Mouse (Mus musculus): Measurements from ENCODE around the gene Ntmt1. TPM values are rescaled to one million over a fixed set of nuclear protein-coding genes. Genes with fewer than 3 reads are reported as not detected.

The Ntmt1 gene
- total RNA-seq, 1 experiment from 2014 or later: 13.3 TPM

GRCm38 (mm10) chr2:30848184-30848583 is 40.6 kb downstream of the Ntmt1 start:
- no peak for ATAC-seq (ENCODE audit: extremely low read depth, insufficient number of reproducible peaks, low FRiP score, poor library complexity, severe bottlenecking)

DNA sequence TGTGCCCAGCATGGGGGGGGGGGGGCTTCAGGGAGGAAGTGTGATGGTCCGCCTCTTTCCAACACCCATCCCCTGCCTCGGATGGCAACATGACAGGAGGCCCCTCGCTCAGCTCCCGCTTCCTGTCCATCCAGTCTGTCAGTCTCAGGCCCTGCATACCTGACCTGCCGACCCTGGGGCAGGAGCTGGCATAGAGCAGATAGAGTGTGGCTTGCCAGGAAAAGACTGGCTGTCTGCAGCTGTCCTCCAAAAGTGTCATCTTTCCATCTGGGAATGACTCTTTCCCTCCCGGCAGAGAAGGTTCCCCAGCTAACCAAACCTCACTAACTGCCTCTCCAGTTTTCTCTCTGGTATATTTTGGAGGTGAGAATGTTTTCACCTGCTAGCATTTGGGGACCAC is 43.0 kb downstream of the Ntmt1 start:
- ATAC-seq (ENCODE audit: extremely low read depth, insufficient number of reproducible peaks, low FRiP score, poor library complexity, severe bottlenecking): no peak

GRCm38 (mm10) chr2:30852771-30853313 is 45.2 kb downstream of the Ntmt1 start:
- no peak for ATAC-seq (ENCODE audit: extremely low read depth, insufficient number of reproducible peaks, low FRiP score, poor library complexity, severe bottlenecking)

DNA sequence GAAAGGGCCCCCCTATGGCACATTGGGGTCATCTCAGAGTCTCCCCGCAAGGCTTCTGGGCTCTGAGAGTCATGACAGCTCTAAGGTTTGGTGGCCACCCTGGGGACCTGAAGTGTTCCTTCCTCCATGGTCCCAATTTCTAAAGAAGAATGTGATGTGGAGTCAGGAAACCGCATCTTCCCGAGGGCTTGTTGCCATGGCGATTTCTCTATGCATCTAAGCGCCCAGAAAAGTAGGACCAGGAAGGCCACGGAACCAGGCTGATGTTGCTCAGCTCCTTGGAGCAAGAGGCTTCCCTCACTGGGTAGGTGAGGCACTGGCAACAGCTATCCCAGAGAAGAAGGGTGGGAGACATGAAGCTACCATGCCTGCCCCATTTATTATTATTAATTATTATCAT is 49.5 kb downstream of the Ntmt1 start:
- ATAC-seq (ENCODE audit: extremely low read depth, insufficient number of reproducible peaks, low FRiP score, poor library complexity, severe bottlenecking): no peak

- ATAC-seq (ENCODE audit: extremely low read depth, insufficient number of reproducible peaks, low FRiP score, poor library complexity, severe bottlenecking): no peak
Measured at GRCm38 (mm10) chr2:30859782-30860181, 52.2 kb downstream of the Ntmt1 start.

DNA sequence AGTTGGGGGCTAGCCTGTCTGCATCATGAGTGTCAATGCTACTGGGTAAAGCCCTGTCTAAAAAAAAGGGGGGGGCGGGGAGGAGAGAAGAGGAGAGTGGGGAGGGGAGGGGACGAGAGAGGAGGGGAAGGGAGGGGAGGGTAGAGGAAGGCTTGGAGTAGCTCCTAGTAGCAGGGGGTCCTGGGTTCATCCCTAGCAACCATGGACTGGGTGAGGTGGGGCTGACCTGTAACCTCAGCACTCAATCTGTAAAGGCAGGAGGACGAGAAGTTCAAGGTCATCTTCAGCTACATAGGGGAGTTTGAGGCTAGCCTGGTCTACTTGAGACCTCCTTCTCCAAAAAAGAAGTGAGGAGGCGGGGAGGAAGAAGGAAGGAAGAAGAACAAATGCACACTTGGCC is 54.5 kb downstream of the Ntmt1 start:
- no peak for ATAC-seq (ENCODE audit: extremely low read depth, insufficient number of reproducible peaks, low FRiP score, poor library complexity, severe bottlenecking)

DNA sequence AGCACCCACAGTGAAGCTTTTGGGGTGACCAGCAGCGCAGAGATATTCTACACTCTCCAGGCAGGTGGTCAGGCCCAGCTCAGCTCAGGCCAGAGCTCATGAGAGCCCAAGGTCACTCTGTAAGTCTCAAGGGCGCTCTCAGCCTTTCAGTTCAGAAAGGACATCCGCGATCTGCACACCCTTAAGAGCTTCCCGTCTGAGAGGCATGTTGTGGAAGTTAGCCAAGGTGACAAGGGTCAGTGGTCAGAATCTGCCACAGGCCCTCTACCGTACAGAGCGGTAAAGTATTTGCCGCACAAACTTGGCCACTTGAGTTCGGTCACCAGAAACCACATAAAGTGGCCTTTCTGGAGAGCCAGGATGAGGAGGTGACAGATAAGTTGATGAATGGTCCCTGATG is 55.9 kb downstream of the Ntmt1 start:
- ATAC-seq (ENCODE audit: extremely low read depth, insufficient number of reproducible peaks, low FRiP score, poor library complexity, severe bottlenecking): no peak

GRCm38 (mm10) chr2:30864968-30865381 is 57.3 kb downstream of the Ntmt1 start:
- ATAC-seq (ENCODE audit: extremely low read depth, insufficient number of reproducible peaks, low FRiP score, poor library complexity, severe bottlenecking): no peak

GRCm38 (mm10) chr2:30865426-30865825 is 57.8 kb downstream of the Ntmt1 start:
- no peak for ATAC-seq (ENCODE audit: extremely low read depth, insufficient number of reproducible peaks, low FRiP score, poor library complexity, severe bottlenecking)

- no peak for ATAC-seq (ENCODE audit: extremely low read depth, insufficient number of reproducible peaks, low FRiP score, poor library complexity, severe bottlenecking)
Measured at GRCm38 (mm10) chr2:30870863-30871262, 63.2 kb downstream of the Ntmt1 start.

Other genes with a start within 250 kb of the Ntmt1 start
- gene Cstad, start 212.8 kb upstream of the Ntmt1 start, total RNA-seq (2017): 0.58 and 0.98 TPM in 2 replicates
- gene 1700001O22Rik, start 4.2 kb upstream of the Ntmt1 start, total RNA-seq (2017): not detected in 2 replicates
- 23.0 and 28.4 TPM in 2 replicates for gene Asb6, start 22.5 kb downstream of the Ntmt1 start, total RNA-seq (2017)
- gene Prrx2, start 27.1 kb downstream of the Ntmt1 start, total RNA-seq (2017): 0.37 TPM in 1 of 2 replicates, not detected in the other
- not detected in 2 replicates for gene Ptges, start 122.0 kb downstream of the Ntmt1 start, total RNA-seq (2017)
- gene Tor1b, start 145.1 kb downstream of the Ntmt1 start, total RNA-seq (2017): 30.9 and 38.5 TPM in 2 replicates
- 64.5 and 65.3 TPM in 2 replicates for gene Tor1a, start 160.1 kb downstream of the Ntmt1 start, total RNA-seq (2017)
- 118 and 128 TPM in 2 replicates for gene BC005624, start 174.4 kb downstream of the Ntmt1 start, total RNA-seq (2017)
- 8.7 and 9.8 TPM in 2 replicates for gene Usp20, start 174.5 kb downstream of the Ntmt1 start, total RNA-seq (2017)

Measured in neutrophil, adult 5-6 weeks (primary cell).